Mouse (Mus musculus): Measurements from ENCODE around the gene Usp43. TPM values are rescaled to one million over a fixed set of nuclear protein-coding genes. Genes with fewer than 3 reads are reported as not detected.
A peak's percentile ranks its signal among the peaks of the same experiment; 100 is the strongest.

The Usp43 gene
- polyA plus RNA-seq, 1 experiment from 2014 or later, result 0.88 TPM

- Histone ChIP-seq H3K27ac (ENCODE audit: low read length) (no peak overlapping the region), H3K9me3 (replicated peaks; ENCODE audit: control insufficient read depth, low read length) (no peaks in the 10 kb centered on the region), H3K4me2 (ENCODE audit: low read depth, low read length) (no peak overlapping the region)
Observed at GRCm38 (mm10) chr11:67919593-67919992, 2.4 kb downstream of the Usp43 start.

GRCm38 (mm10) chr11:67917126-67917525, 4.8 kb downstream of the Usp43 start:
- Histone ChIP-seq H3K36me3 (ENCODE audit: control insufficient read depth, insufficient read depth) (no peaks in the 10 kb centered on the region), H3K4me3 (ENCODE audit: low read length) (no peak overlapping the region), H3K27me3 (ENCODE audit: control insufficient read depth, insufficient read depth, low read length) (peaks cover 8% of the 10 kb centered on the region), H3K9ac (ENCODE audit: low read length) (no peak overlapping the region), H3K9me3 (replicated peaks; ENCODE audit: control insufficient read depth, low read length) (no peaks in the 10 kb centered on the region), H3K4me1 (ENCODE audit: control insufficient read depth, insufficient read depth, low read length) (no peaks in the 10 kb centered on the region; the same call in 1 of the 2 replicates), H3K27ac (ENCODE audit: low read length) (no peak overlapping the region), H3K4me2 (ENCODE audit: low read depth, low read length) (no peak overlapping the region)
- 68% methylated on average over 3 of the region's 3 CpGs for WGBS
- no peak for ATAC-seq (replicated peaks; ENCODE audit: extremely low read depth, insufficient read depth, low FRiP score)

More at GRCm38 (mm10) chr11:67919593-67919992, 2.4 kb downstream of the Usp43 start:
- no peak for ATAC-seq (replicated peaks; ENCODE audit: extremely low read depth, insufficient read depth, low FRiP score)
- H3K36me3 ChIP-seq (ENCODE audit: control insufficient read depth, insufficient read depth), result no peaks in the 10 kb centered on the region
- peaks cover 3% of the 10 kb centered on the region for H3K4me1 ChIP-seq (ENCODE audit: control insufficient read depth, insufficient read depth, low read length)
- peaks cover 8% of the 10 kb centered on the region for H3K27me3 ChIP-seq (ENCODE audit: control insufficient read depth, insufficient read depth, low read length)
- H3K9ac ChIP-seq (ENCODE audit: low read length), result no peak overlapping the region
- H3K4me3 ChIP-seq (ENCODE audit: low read length), result no peak overlapping the region
- WGBS, result 53% methylated on average over 5 of the region's 5 CpGs

GRCm38 (mm10) chr11:67911074-67911473, 10.9 kb downstream of the Usp43 start:
- Histone ChIP-seq H3K36me3 (ENCODE audit: control insufficient read depth, insufficient read depth) (no peaks in the 10 kb centered on the region), H3K4me3 (ENCODE audit: low read length) (no peak overlapping the region)
- WGBS, result 87% methylated on average over 5 of the region's 5 CpGs

GRCm38 (mm10) chr11:67903756-67904155, 18.2 kb downstream of the Usp43 start:
- Histone ChIP-seq H3K4me3 (ENCODE audit: low read length) (no peak overlapping the region), H3K9me3 (replicated peaks; ENCODE audit: control insufficient read depth, low read length) (no peaks in the 10 kb centered on the region), H3K27ac (ENCODE audit: low read length) (no peak overlapping the region), H3K4me2 (ENCODE audit: low read depth, low read length) (no peak overlapping the region), H3K27me3 (ENCODE audit: control insufficient read depth, insufficient read depth, low read length) (no peaks in the 10 kb centered on the region), H3K4me1 (ENCODE audit: control insufficient read depth, insufficient read depth, low read length) (no peaks in the 10 kb centered on the region), H3K36me3 (ENCODE audit: control insufficient read depth, insufficient read depth) (no peaks in the 10 kb centered on the region), H3K9ac (ENCODE audit: low read length) (no peak overlapping the region)
- WGBS, result 87% methylated on average over 4 of the region's 4 CpGs
- ATAC-seq (replicated peaks; ENCODE audit: extremely low read depth, insufficient read depth, low FRiP score), result no peak

More at GRCm38 (mm10) chr11:67911074-67911473, 10.9 kb downstream of the Usp43 start:
- Histone ChIP-seq H3K4me1 (ENCODE audit: control insufficient read depth, insufficient read depth, low read length) (no peaks in the 10 kb centered on the region; the same call in 1 of the 2 replicates), H3K27me3 (ENCODE audit: control insufficient read depth, insufficient read depth, low read length) (no peaks in the 10 kb centered on the region), H3K4me2 (ENCODE audit: low read depth, low read length) (no peak overlapping the region), H3K9me3 (replicated peaks; ENCODE audit: control insufficient read depth, low read length) (no peaks in the 10 kb centered on the region), H3K9ac (ENCODE audit: low read length) (no peak overlapping the region), H3K27ac (ENCODE audit: low read length) (no peak overlapping the region)
- ATAC-seq (replicated peaks; ENCODE audit: extremely low read depth, insufficient read depth, low FRiP score), result no peak

GRCm38 (mm10) chr11:67897064-67897560, 24.8 kb downstream of the Usp43 start:
- H3K27me3 ChIP-seq (ENCODE audit: control insufficient read depth, insufficient read depth, low read length), result no peaks in the 10 kb centered on the region
- WGBS, result 28% methylated on average over 8 of the region's 8 CpGs
- H3K9me3 ChIP-seq (replicated peaks; ENCODE audit: control insufficient read depth, low read length), result no peaks in the 10 kb centered on the region
- H3K36me3 ChIP-seq (ENCODE audit: control insufficient read depth, insufficient read depth), result no peaks in the 10 kb centered on the region
- H3K4me3 ChIP-seq (ENCODE audit: low read length), result no peak overlapping the region
- H3K27ac ChIP-seq (ENCODE audit: low read length), result peak overlapping the region; percentile 81
- no peak overlapping the region for H3K9ac ChIP-seq (ENCODE audit: low read length)
- H3K4me1 ChIP-seq (ENCODE audit: control insufficient read depth, insufficient read depth, low read length), result peaks cover 5% of the 10 kb centered on the region
- ATAC-seq (replicated peaks; ENCODE audit: extremely low read depth, insufficient read depth, low FRiP score), result peak; percentile 97
- H3K4me2 ChIP-seq (ENCODE audit: low read depth, low read length), result peak overlapping the region; percentile 45

GRCm38 (mm10) chr11:67895641-67896040, 26.3 kb downstream of the Usp43 start:
- no peak overlapping the region for H3K4me3 ChIP-seq (ENCODE audit: low read length)
- H3K27ac ChIP-seq (ENCODE audit: low read length), result no peak overlapping the region
- 80% methylated on average over 7 of the region's 7 CpGs for WGBS
- no peaks in the 10 kb centered on the region for H3K9me3 ChIP-seq (replicated peaks; ENCODE audit: control insufficient read depth, low read length)
- no peak overlapping the region for H3K4me2 ChIP-seq (ENCODE audit: low read depth, low read length)
- H3K4me1 ChIP-seq (ENCODE audit: control insufficient read depth, insufficient read depth, low read length), result peaks cover 5% of the 10 kb centered on the region
- no peaks in the 10 kb centered on the region for H3K27me3 ChIP-seq (ENCODE audit: control insufficient read depth, insufficient read depth, low read length)
- no peak overlapping the region for H3K9ac ChIP-seq (ENCODE audit: low read length)
- no peak for ATAC-seq (replicated peaks; ENCODE audit: extremely low read depth, insufficient read depth, low FRiP score)
- H3K36me3 ChIP-seq (ENCODE audit: control insufficient read depth, insufficient read depth), result no peaks in the 10 kb centered on the region

GRCm38 (mm10) chr11:67888521-67888920, 33.4 kb downstream of the Usp43 start:
- Histone ChIP-seq H3K4me3 (ENCODE audit: low read length) (no peak overlapping the region), H3K9ac (ENCODE audit: low read length) (no peak overlapping the region), H3K4me1 (ENCODE audit: control insufficient read depth, insufficient read depth, low read length) (peaks cover 3% of the 10 kb centered on the region; the same call in 1 of the 2 replicates), H3K27me3 (ENCODE audit: control insufficient read depth, insufficient read depth, low read length) (no peaks in the 10 kb centered on the region), H3K9me3 (replicated peaks; ENCODE audit: control insufficient read depth, low read length) (no peaks in the 10 kb centered on the region; the same call in 1 of the 2 replicates), H3K27ac (ENCODE audit: low read length) (peak overlapping the region; percentile 20; the same call in 1 of the 2 replicates), H3K4me2 (ENCODE audit: low read depth, low read length) (0 out of 2 replicates have a peak overlapping the region, but pooled peaks have one; percentile 19), H3K36me3 (ENCODE audit: control insufficient read depth, insufficient read depth) (no peaks in the 10 kb centered on the region)
- no peak for ATAC-seq (replicated peaks; ENCODE audit: extremely low read depth, insufficient read depth, low FRiP score)
- 41% methylated on average over 5 of the region's 5 CpGs for WGBS

GRCm38 (mm10) chr11:67885921-67886320, 36.0 kb downstream of the Usp43 start:
- Histone ChIP-seq H3K4me1 (ENCODE audit: control insufficient read depth, insufficient read depth, low read length) (peaks cover 3% of the 10 kb centered on the region; the same call in 1 of the 2 replicates), H3K27ac (ENCODE audit: low read length) (no peak overlapping the region), H3K4me3 (ENCODE audit: low read length) (no peak overlapping the region), H3K9me3 (replicated peaks; ENCODE audit: control insufficient read depth, low read length) (no peaks in the 10 kb centered on the region; the same call in 1 of the 2 replicates), H3K4me2 (ENCODE audit: low read depth, low read length) (no peak overlapping the region), H3K9ac (ENCODE audit: low read length) (no peak overlapping the region), H3K36me3 (ENCODE audit: control insufficient read depth, insufficient read depth) (no peaks in the 10 kb centered on the region), H3K27me3 (ENCODE audit: control insufficient read depth, insufficient read depth, low read length) (no peaks in the 10 kb centered on the region)
- ATAC-seq (replicated peaks; ENCODE audit: extremely low read depth, insufficient read depth, low FRiP score), result no peak
- WGBS, result 91% methylated on average over 2 of the region's 2 CpGs

GRCm38 (mm10) chr11:67865521-67866197, 56.3 kb downstream of the Usp43 start:
- ATAC-seq (replicated peaks; ENCODE audit: extremely low read depth, insufficient read depth, low FRiP score), result no peak
- Histone ChIP-seq H3K4me2 (ENCODE audit: low read depth, low read length) (no peak overlapping the region), H3K27ac (ENCODE audit: low read length) (no peak overlapping the region), H3K4me3 (ENCODE audit: low read length) (no peak overlapping the region), H3K9me3 (replicated peaks; ENCODE audit: control insufficient read depth, low read length) (no peaks in the 10 kb centered on the region), H3K4me1 (ENCODE audit: control insufficient read depth, insufficient read depth, low read length) (peaks cover 5% of the 10 kb centered on the region), H3K36me3 (ENCODE audit: control insufficient read depth, insufficient read depth) (no peaks in the 10 kb centered on the region), H3K27me3 (ENCODE audit: control insufficient read depth, insufficient read depth, low read length) (no peaks in the 10 kb centered on the region), H3K9ac (ENCODE audit: low read length) (no peak overlapping the region)
- WGBS, result 83% methylated on average over 9 of the region's 9 CpGs
